Mouse (Mus musculus) CD4-positive, CD25-positive, alpha-beta regulatory T cell, adult 4 months (primary cell): ENCODE data around the gene Fyb. TPM values are rescaled to one million over a fixed set of nuclear protein-coding genes. Genes with fewer than 3 reads are reported as not detected.

Source experiments
- ATAC-seq: one replicate; pipeline ENCODE4 v1.8.0; 2017
- polyA plus RNA-seq, 2 experiments: library from polyadenylated mRNA; unstranded; fragments of 100-300 nt; shearing (Covaris generic); gene quantifications; one replicate each; pipeline ENCODE4 v1.2.1; 2017

Fyb gene
- polyA plus RNA-seq, 2 experiments from 2014 or later: 684 to 751 TPM

DNA sequence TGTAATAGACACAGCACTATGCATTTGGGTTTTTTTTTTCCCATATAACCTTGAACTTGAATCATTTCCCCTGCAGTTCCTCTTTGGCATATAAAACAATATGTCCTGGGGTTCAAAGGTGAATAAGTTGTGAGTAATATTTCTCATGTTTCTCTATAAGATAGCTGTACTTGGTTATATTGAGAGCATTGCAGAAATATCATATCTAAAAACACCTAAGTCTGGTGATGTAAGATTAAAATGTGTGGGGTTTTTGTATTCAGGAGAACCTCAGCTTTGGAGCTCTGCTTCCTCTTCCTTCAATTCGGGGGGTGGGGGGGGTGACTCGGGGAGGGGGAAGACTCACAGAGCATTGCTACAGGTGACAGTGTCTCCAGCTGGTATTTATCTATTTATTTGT, 40.0 kb downstream of the Fyb start:
- no peak for ATAC-seq

DNA sequence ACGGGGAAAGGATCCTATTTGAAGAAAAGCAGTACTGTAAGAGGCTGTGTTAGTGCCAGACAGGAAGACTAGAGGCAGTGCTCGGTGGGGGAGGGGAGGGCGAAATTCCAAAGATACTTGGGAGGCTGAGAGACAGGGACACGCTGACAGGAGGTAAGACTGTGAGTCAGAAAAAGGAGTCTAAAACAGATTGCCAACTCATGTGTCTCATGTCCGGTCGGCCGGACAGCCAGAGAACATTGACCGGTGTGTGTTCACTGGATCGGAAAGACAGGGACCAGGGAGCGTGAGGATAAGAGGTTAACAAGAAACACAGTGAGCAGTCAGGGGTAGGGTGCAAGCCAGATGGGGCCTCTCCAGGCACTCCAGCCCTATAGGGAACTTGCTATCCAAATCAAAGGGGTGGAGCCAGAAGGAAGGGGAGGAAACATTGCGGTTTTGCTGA, 42.3 kb downstream of the Fyb start:
- no peak for ATAC-seq

DNA sequence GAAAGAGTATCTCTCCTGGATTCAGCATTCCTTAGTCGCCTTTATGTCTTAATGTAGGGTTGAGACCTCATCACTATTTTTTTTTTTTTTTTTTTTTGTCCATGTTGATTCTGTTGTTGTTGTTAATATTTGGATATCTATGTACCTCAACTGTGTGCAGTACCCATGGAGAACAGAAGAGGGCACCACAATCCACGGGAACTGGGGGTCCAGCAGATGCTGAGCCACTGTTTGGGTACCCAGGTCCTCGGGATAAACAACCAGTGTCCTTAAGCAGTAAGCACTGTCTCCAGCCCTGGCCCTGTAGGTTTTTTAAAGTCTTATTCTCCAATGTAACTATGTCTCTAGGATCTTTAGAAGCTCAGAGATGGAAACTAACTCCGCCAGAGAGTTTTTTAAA, 43.2 kb downstream of the Fyb start:
- no peak for ATAC-seq

DNA sequence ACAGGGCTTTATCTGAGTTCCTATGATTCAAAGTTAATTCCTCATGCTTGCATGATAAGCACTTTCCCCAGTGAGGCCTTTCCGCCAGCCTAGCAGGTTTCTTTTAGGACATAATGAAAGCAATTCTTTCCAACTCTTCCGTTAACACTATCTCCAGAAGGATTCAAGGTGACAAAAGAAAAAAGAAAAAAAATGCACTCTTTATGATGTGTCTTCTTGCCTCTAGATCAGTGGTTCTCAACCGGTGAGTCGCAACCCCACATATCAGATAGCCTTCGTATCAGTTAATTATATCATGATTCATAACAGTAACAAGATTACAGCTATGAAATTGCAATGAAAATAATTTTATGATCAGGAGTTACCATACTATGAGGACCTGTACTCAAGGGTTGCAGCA, 45.3 kb downstream of the Fyb start:
- no peak for ATAC-seq

DNA sequence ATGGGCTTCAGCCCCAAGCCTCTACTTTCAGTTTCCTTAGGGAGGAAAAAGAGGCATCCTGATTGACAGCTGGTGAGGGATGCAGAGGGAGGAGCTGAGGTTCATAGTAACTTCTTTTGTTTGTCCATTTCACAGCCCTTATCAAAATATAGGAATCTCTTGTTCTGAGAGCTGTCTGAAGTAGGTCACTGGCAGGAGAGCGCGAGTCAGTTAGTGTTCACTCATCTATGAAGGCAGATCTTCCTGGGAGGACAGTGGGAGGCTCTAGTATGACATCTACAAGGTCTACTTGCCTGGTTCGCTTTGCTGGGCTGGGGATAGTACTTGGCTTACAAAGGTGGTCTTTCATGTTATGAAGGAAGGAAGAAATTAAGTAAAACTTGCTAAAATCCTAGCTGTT, 46.0 kb downstream of the Fyb start:
- peak; percentile 22 for ATAC-seq

DNA sequence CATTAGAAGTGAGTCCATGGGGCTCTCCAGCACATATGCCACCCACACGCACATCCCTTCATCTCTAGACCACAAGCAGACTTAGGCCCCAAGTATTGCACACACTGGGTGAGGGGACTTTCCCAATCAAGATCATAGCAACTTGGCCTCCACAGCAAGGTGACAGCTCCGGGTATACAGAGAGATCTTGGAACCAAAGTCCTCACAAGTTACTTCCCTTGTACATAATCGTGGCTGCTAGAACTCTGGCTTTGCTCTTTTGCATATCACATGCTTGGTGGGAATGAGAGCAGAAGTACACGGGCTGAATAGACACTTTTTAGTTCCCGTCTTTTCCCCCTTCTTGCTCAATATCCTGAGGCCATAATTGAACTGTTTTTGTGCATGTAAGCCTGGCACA, 46.4 kb downstream of the Fyb start:
- peak; percentile 90 for ATAC-seq

DNA sequence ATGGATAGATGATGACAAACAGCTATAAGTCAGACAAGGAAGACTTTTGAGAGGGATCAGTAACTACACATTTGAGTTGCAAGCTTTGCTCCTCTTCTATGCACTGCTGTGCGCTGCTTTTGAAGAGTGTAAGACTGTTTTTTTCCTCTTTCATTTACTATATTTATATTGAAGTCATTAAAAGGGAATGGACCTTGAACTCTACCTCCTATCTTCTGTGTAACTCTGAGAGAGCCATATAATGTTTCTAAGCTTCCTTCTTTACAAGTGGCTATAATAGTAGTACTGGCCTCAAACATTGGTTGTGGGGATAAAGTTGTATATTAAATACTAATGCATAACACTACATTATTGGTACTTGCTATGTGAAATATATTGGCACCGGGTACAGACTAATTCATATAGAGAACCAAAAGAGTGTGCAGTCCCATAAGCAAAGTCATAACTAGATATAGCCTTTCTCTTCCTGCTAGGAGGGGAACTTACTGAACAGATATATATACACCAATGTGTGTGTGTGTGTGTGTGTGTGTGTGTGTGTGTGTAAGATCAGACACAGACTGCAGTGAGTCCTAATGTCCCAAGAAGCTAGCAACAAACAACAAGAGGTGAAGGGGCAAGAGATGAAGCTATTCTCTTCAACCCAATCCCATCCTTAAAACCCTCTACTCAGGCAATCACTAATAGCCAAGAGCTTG, 47.7 kb downstream of the Fyb start:
- ATAC-seq: no peak

DNA sequence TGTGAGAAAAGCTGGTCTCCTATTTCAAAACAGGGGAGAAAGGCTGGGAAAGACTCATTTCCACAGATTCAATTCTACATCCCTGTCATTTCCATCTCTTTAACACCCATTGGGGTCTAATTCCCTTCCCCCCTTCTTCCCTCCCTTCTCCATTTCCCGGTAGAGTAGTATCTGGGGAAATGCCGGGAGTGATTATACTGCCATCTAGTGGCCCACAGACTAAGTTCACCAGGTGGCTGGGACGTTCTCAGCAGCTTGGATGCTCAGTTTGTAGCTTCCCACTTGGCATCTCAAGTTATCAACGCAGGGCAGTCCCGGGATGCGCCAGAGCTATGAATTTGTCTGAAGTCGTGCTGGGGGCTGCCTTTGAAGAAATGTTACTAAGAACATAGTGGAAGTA, 48.2 kb downstream of the Fyb start:
- no peak for ATAC-seq

DNA sequence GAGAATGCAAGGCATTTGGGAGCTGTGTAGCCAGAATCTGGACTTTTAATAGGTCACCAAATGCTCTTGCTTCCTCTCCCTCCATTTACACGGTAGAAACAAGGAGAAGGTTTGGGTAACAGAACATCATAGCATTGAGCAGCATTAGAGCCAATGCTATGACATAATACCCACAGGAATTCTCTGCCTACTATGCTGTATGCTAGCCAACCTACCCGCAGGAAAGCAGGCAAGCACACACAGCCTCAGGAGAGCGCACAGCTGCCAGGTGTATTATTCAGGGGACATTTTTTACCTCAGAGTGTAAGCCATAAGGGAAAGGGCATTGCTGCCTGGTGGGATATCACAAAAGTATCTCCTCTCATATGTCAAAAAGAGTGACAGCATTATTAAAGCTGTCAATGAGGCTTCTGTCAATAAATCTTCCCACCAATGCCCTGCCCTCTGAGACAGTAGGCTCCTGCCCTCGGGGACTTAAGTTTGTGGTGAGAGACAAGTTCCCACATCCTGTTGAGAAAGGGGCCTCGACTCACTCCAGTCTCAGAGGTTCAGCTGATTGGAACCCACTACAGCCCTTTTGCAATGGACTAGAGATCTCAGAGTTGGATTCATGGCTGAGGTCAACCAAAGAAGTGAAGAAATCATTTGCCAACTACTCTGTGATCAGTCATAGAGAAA, 51.8 kb downstream of the Fyb start:
- peak; percentile 72 for ATAC-seq

DNA sequence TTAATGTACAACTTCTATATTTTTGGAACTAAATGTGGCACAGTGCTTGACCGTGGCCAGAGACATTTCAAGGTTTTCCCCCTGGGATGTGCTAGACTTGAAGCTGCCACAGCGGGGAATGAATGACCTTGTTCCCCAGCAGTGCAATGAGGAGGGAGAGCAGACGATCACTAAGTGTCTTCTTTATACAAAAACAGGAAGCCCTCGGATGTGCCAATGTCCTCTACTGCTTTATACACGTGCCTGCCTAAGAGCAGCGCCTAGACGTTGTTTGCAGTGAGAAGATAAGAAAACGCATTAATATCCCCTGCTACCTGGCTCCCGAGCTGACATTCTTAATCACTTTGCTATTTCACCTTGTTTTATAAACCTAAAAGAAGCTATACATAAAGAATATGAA, 55.3 kb downstream of the Fyb start:
- peak; percentile 55 for ATAC-seq

DNA sequence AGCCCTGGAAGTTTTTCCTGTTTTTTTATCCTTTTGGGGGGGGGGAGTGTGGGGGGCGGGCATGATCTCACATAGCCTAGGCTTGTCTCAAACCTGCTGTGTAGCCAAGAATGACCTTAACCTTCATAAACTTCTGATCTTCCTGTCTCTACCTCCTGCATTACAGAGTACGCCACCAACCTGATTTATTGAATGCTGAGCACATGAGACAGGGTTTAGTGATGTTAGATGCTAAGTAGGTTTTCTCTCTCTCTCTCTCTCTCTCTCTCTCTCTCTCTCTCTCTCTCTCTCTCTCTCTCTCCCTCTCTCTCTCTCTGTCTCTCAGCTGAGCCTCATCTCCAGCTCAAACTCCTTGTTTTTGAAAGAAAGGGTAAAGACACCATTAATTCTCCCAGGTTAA, 56.0 kb downstream of the Fyb start:
- no peak for ATAC-seq

DNA sequence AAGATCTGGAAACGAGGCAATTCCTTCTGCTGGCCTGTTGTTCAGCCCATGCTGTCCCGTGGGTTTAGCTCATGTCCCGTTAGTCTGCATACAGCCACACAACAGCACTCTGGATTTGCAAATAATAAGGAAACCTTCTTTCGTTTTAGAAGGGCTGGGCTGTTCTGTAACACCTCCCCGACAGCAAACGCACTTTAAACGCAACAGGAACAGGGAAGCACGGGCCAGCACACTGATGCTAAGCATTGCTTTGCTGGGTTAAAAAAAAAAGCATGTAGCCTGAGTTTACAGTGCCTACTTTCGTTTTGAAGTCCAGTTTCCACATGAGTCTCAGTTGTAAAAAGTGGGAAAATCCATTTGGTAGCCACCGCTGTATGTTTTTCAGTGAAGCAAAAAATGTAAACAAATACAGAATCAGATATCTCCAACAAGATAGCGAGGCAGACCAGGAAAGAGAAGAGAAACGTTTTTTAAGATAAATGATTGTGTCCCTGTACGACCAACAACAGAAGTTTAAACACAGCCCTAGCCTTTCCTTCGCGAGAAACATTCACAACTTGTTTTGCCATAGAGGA, 56.6 kb downstream of the Fyb start:
- ATAC-seq: peak; percentile 24

DNA sequence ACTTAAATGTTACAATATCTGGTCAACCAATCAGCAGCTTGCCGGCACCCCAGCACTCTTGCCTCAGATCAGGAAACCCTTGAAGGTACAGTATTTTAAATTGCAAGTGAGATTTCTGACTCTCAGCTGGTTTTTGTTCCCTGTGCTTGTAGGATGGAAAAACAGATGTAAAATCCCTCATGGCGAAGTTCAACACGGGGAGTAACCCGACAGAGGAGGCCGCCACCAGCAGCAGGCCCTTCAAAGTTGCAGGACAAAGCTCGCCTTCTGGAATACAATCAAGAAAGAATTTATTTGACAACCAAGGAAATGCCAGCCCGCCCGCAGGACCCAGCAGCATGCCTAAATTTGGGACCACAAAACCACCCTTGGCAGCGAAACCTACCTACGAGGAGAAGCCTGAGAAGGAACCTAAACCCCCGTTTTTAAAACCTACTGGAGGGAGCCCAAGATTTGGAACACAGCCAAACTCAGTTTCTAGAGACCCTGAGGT, 57.2 kb downstream of the Fyb start:
- ATAC-seq: peak; percentile 49

DNA sequence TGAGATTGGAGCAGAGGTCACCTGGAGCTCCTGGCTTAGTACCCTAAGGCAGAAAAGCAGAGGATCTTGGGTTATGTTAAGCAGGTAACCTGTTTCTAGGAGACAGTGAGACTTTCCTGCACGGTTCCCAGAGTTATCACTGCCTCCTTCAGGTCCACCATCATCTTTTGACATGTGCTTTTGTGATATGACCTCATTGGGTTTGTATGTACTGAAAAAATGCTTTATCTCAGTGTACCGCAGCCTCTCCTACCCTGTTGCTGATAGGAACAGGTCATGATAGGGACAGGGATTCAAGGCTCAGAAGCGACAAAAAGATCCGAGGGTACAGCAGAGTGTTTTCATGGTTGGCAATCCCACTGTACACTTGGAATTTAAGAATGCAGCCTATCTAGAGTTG, 62.0 kb downstream of the Fyb start:
- ATAC-seq: no peak

DNA sequence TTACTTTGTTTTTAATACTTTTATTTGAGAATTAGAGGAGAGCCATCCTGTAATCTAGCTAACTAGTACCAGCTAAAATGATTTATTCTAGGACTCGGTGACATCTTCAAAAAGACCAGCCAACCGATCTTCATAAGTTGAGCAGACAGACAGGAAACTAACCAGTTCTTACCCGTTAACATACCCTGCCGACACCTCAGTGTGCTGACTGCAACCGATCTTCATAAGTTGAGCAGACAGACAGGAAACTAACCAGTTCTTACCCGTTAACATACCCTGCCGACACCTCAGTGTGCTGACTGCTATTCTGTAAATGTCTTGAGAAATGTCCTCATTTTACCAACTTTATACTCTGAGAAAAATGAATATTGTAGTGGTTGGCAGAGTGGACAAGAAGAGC, 63.7 kb downstream of the Fyb start:
- peak; percentile 59 for ATAC-seq

DNA sequence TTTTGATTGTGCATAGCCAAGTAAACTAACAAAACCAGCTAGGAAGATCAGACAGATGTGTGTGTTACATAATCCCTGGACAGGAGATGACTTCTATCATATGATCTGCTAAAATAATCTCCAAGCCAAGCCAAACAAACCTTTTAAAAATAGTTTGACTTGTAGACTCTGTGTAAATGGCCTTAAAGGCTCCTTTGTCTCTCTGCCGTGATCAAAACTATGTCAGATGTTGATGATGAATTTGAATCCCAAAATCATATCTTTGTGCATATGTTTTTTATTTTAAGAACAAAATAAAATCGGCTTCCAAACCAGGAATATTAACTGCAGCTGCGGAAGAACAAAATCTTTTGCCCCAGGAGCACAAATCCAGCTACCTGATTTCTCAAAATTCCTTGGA, 64.9 kb downstream of the Fyb start:
- ATAC-seq: no peak

DNA sequence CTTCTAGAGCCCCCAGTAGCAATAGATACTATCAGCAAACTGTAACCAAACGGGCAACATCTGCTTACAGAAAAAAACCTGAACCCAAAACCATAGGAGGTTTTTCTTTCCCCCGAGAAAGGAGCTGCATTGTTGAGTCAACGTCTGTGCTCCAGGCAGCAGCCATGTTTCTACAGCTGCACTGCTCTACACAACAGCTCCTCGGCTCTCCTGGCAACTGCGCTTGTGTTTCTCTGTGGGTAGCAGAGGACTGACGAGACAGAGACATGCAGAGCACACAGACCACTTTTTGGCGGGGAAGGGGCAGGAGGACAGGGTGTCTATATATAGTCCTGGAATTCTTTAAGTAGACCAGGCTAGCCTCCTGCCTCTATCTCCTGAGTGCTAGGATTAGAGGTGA, 65.5 kb downstream of the Fyb start:
- no peak for ATAC-seq

DNA sequence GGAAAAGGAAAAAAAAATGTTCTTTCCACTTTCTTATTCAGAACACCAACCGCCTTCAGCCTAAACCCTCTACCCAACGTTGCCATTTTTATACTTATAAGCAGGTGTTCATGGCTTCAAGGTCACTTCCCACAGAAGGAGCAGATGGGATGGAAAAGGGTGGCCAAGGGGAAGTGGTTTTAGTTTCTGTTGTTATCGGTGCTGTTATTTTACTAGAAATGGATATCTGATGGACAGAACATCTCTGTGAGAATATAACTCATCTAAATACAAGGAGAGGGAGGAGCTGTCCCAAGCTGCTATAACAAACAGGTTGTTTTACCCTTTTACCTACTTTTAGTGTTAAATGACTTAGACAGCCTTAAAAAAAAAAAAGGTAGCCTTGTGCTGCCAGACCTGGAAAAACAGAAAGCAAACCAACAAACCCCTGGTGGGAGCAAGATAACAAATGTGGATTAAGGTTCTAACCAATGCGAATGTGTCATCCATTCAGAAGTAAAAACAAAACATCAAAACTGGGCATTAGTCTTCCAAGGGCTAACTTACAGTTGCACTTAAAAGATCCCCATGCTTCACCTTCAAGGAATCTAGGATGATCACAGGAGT, 68.3 kb downstream of the Fyb start:
- no peak for ATAC-seq

DNA sequence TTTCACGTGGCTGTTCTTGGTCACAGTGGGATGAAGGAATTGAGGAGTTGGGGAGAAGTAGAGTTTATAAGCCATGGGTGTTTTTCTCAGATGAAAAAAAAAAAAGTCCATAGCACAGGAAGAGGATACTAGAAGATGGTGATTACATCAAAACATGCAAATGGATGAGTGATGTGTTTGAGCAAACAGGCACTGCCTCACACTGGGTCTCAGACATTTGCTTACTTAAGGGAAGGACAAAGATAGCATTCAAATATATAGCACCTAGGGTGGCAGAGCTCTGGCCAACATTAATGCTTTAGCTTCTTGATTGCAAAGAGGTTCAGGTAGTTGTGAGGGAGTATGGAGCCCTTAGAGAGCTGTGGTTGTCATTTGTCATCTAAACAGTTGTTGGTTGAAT, 68.9 kb downstream of the Fyb start:
- ATAC-seq: peak; percentile 25

DNA sequence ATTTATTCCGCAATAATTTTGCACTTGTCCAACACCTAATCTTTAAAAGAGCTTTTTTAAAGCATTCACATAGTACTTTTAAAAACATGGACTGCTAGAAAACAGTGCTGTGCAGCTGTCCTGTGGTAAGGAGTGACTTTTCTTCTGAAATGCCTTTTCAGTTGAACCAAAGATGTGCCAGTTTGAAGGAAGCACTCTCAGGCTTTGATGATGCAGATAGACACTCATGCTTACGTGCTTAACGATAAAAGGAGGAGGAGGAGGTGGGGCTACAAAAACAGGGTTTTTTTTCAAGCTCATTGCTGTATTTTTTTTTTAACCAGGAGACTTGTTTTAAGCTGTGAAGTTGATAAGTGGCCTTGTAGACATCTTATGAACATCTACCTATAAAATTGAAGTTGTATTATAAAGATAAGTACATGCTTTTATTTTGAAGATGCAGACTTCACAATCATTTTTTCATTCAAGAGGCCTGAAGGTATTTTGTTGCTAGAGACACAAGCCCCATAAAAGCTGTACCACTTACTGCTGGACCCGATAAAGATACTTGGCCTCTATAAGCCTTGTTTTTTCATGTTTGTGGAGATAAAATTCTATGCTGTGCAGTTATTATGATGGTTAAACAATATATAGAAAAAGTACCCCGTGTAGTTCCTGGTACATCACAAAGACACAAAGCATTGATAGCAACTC, 70.1 kb downstream of the Fyb start:
- peak; percentile 77 for ATAC-seq

DNA sequence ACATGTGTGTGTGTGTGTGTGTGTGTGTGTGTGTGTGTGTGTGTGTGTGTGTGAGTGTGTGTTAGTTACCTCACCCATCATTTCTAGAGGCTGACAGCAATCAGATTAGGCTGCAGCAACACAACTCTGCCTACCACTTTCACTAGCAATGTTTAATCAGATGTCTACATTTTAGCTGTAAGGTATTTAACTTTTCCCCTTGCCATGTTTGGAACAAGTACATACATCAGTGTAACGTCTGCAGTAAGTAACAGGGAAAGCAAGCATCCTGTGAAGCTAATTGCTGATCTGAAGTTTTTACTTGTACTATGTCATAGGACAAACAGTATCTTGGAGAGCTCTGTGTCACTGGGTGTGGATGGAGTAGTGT, 70.6 kb downstream of the Fyb start:
- peak; percentile 8 for ATAC-seq

DNA sequence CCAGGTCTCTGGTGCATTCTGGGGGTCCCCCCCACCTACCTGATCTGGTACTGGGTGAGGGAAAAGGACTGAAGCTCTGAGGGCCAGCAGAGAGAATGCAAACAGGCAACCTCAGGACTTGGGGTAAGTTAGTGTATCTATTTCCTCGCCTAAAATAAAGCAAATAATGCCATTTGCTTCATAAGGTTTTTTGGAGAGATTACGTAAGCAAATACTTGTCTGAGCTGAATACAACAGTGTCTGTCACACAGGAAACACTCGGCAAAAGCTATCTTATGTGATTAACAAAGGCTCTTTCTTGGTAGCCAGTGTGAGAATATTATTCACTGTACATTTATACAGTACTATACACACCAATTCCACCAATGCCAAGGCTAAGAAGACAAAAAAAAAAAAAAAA, 76.0 kb downstream of the Fyb start:
- peak; percentile 24 for ATAC-seq

DNA sequence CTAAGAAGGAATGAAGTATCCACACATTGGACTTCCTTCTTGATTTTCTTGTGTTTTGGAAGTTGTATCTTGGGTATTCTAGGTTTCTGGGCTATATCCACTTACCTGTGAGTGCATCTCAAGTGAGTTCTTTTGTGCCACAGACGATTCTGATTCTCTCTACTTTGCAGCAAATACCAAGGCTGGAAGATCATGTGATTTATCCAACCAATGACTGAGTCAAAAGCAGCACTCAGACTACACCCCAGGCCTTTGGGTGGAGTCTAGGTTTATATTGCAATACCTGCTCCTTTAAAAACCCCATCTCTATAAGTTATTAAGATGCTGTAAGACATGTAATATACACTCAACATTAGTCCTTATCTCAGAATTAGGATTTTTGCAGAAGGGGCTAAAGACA, 77.7 kb downstream of the Fyb start:
- peak; percentile 22 for ATAC-seq
